Comparison of ENCODE assay signal across 10 mouse cellular contexts in genomic region chr8:12430900-12431737, GRCm38 (mm10). TPM values are rescaled to one million over a fixed set of nuclear protein-coding genes. Genes with fewer than 3 reads are reported as not detected.
DNase-seq lines count a peak whose midpoint lies in the region; ATAC-seq lines count a peak whose summit lies in the region.
"Had no signal": no experiment of that assay in that cellular context is flagged by ENCODE, and none has a peak within 500 bp of the region (broad histone marks: within the 10 kb centered on the region; RNA-seq: fewer than 3 reads in every experiment).

No protein-coding gene starts in this region.

- no peak overlapping the region for H3K4me3 ChIP-seq in lung, embryonic 15.5 days
- H3K4me3 ChIP-seq in limb, embryonic 13.5 days = peak overlapping the region; percentile 22
- 0 out of 2 replicates have a peak overlapping the region, but pooled peaks have one; percentile 19 for H3K4me3 ChIP-seq in stomach, embryonic 16.5 days (replicated peaks; ENCODE audit: low read length)
- H3K4me3 ChIP-seq: erythroblast, embryonic 14.5 days; myocyte had no signal

- no peak for ATAC-seq in lung, embryonic 15.5 days (ENCODE audit: borderline replicate concordance, extremely low read depth, low FRiP score, low TSS enrichment)
- ATAC-seq in limb, embryonic 13.5 days (ENCODE audit: low FRiP score, low read depth) = peak; percentile 33; the same call in 1 of the 2 replicates
- no peak for ATAC-seq in stomach, embryonic 16.5 days (ENCODE audit: insufficient read depth, low FRiP score)

- H3K9ac ChIP-seq in lung, embryonic 15.5 days = no peak overlapping the region
- no peak overlapping the region for H3K9ac ChIP-seq in limb, embryonic 13.5 days
- H3K9ac ChIP-seq in stomach, embryonic 16.5 days (ENCODE audit: low read length) = no peak overlapping the region

- peaks cover 94% of the 10 kb centered on the region for H3K27me3 ChIP-seq in lung, embryonic 15.5 days
- peaks cover 100% of the 10 kb centered on the region for H3K27me3 ChIP-seq in limb, embryonic 13.5 days
- peaks cover 71% of the 10 kb centered on the region for H3K27me3 ChIP-seq in stomach, embryonic 16.5 days (ENCODE audit: control insufficient read depth, insufficient read depth, low read length)

- H3K4me2 ChIP-seq in lung, embryonic 15.5 days = 0 out of 2 replicates have a peak overlapping the region, but pooled peaks have one; percentile 4
- peak overlapping the region; percentile 51 for H3K4me2 ChIP-seq in limb, embryonic 13.5 days (replicated peaks)
- H3K4me2 ChIP-seq in stomach, embryonic 16.5 days (ENCODE audit: low read depth, low read length) = peak overlapping the region; percentile 28; the same call in 1 of the 2 replicates

- H3K27ac ChIP-seq in lung, embryonic 15.5 days = no peak overlapping the region
- H3K27ac ChIP-seq in limb, embryonic 13.5 days = no peak overlapping the region
- no peak overlapping the region for H3K27ac ChIP-seq in stomach, embryonic 16.5 days (ENCODE audit: low read length)

- DNase-seq in adrenal gland, postnatal 14 days = peak; percentile 6
- DNase-seq in adrenal gland, postnatal 4 days (ENCODE audit: low spot score in 2 of 2) = no peak
- DNase-seq in lung, postnatal 4 days = no peak
- no peak for DNase-seq in frontal cortex, adult 2 months (ENCODE audit: extremely low spot score in 1 of 2, low spot score in 1 of 2)
- DNase-seq in lung, postnatal 25 days (ENCODE audit: low spot score) = no peak

- 2% methylated on average over 51 of the region's 51 CpGs for WGBS in lung, embryonic 15.5 days
- whole genome bisulfite sequencing in limb, embryonic 13.5 days = 2% methylated on average over 44 of the region's 51 CpGs
- 3% methylated on average over 51 of the region's 51 CpGs for WGBS in stomach, embryonic 16.5 days

- no peaks in the 10 kb centered on the region for H3K36me3 ChIP-seq in lung, embryonic 15.5 days
- H3K36me3 ChIP-seq in limb, embryonic 13.5 days = no peaks in the 10 kb centered on the region
- H3K36me3 ChIP-seq in stomach, embryonic 16.5 days (ENCODE audit: control insufficient read depth, insufficient read depth, low read length) = no peaks in the 10 kb centered on the region

- peaks cover 10% of the 10 kb centered on the region; the same call in 1 of the 2 replicates for H3K4me1 ChIP-seq in lung, embryonic 15.5 days
- H3K4me1 ChIP-seq in limb, embryonic 13.5 days = peaks cover 32% of the 10 kb centered on the region
- H3K4me1 ChIP-seq in stomach, embryonic 16.5 days (ENCODE audit: control insufficient read depth, insufficient read depth, low read length) = no peaks in the 10 kb centered on the region; the same call in 1 of the 2 replicates

- no peaks in the 10 kb centered on the region for H3K9me3 ChIP-seq in lung, embryonic 15.5 days
- H3K9me3 ChIP-seq in limb, embryonic 13.5 days = no peaks in the 10 kb centered on the region
- H3K9me3 ChIP-seq in stomach, embryonic 16.5 days (replicated peaks; ENCODE audit: control insufficient read depth, low read length) = no peaks in the 10 kb centered on the region

RNA-seq across cellular contexts. Expression of gene Sox1, which starts 36.0 kb away (rescaled TPM):
- total RNA-seq in adrenal gland, postnatal 14 days (2021) = not detected in 2 replicates
- total RNA-seq in adrenal gland, postnatal 4 days (2021) = under 1 TPM; 0.06 to 0.25 TPM
- polyA plus RNA-seq in lung, embryonic 15.5 days (2015; fragmentation: Nextera tagmentation; extraction: Ambion mirVana) = not detected in 2 replicates
- polyA plus RNA-seq in limb, embryonic 13.5 days (2015; fragmentation: Nextera tagmentation; extraction: Ambion mirVana) = not detected in 2 replicates
- polyA plus RNA-seq in stomach, embryonic 16.5 days (2015; fragmentation: Nextera tagmentation; extraction: Ambion mirVana) = not detected in 2 replicates
- 11.7 and 13.4 TPM in 2 replicates for polyA plus RNA-seq in frontal cortex, adult 2 months (2012; rRNA removed)
- polyA plus RNA-seq: myocyte had no signal

Comparison
In these comparisons a context has a peak if more than half of its experiments do, and no peak if none do; other contexts are left out.
1. RNA of gene Sox1, which starts 36.0 kb away (polyA plus RNA-seq): 11.7 to 13.4 TPM in frontal cortex, adult 2 months; not detected in lung, embryonic 15.5 days, not detected in limb, embryonic 13.5 days and not detected in stomach, embryonic 16.5 days; every median in the first group is over 10 times any median in the second.
2. Peak in every context shown above with its lines, with median percentiles within 50 percentile points of each other: H3K4me2 ChIP-seq.